Mouse (Mus musculus): Measurements from ENCODE around the gene Gm10300. TPM values are rescaled to one million over a fixed set of nuclear protein-coding genes. Genes with fewer than 3 reads are reported as not detected.

Gene Gm10300
- polyA plus RNA-seq, 1 experiment from 2014 or later: not detected

GRCm38 (mm10) chr4:132039521-132039920 lies 35.0 kb upstream of the Gm10300 start:
- Histone ChIP-seq H3K4me1 (replicated peaks) (peaks cover 65% of the 10 kb centered on the region), H3K4me2 (replicated peaks) (no peak overlapping the region)
- ATAC-seq: no peak

DNA sequence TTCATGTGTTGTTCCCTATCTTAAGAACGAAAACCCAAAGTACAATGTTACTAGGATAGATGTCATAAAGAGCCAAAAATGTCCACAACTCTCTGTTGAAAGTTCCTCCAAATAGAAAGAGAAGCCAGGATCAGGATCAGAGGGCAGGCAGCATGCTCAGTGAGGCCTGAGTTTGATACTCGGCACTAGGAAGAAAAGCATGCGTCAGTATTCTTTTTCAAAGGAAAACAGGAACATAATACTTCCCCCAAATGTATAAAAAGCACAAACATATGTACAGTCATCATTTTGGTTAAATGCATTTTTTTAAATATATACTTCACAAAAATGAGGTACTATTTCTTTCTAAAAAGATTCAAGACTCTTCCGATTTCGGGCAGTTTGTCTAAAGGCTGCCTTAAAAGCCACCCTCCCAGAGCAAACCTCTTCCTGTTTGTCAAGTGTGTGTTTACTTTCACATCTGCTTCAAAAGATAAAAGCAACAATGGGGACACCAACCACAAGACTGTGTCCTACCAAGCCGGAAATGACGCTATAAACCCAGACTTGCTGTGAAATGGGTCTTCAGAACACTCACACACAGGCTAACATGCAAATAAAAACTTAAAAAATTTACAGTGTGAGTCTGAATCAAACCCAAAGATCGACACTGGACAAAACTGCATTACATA lies 34.4 kb upstream of the Gm10300 start:
- H3K27me3 ChIP-seq: no peaks in the 10 kb centered on the region
- no peaks in the 10 kb centered on the region for H3K36me3 ChIP-seq
- H3K9ac ChIP-seq (replicated peaks): no peak overlapping the region
- peaks cover 68% of the 10 kb centered on the region for H3K4me1 ChIP-seq (replicated peaks)
- H3K4me2 ChIP-seq (replicated peaks): no peak overlapping the region
- WGBS: 90% methylated on average over 8 of the region's 8 CpGs
- H3K4me3 ChIP-seq (replicated peaks): no peak overlapping the region
- peak overlapping the region; percentile 45; the same call in 1 of the 2 replicates for H3K27ac ChIP-seq
- H3K9me3 ChIP-seq: no peaks in the 10 kb centered on the region
- ATAC-seq: no peak

More at GRCm38 (mm10) chr4:132039521-132039920, 35.0 kb upstream of the Gm10300 start:
- H3K4me3 ChIP-seq (replicated peaks): no peak overlapping the region
- WGBS: 97% methylated on average over 2 of the region's 2 CpGs
- no peak overlapping the region for H3K9ac ChIP-seq (replicated peaks)
- H3K27ac ChIP-seq: peak overlapping the region; percentile 31; the same call in 1 of the 2 replicates
- H3K36me3 ChIP-seq: no peaks in the 10 kb centered on the region
- H3K27me3 ChIP-seq: no peaks in the 10 kb centered on the region
- no peaks in the 10 kb centered on the region for H3K9me3 ChIP-seq

DNA sequence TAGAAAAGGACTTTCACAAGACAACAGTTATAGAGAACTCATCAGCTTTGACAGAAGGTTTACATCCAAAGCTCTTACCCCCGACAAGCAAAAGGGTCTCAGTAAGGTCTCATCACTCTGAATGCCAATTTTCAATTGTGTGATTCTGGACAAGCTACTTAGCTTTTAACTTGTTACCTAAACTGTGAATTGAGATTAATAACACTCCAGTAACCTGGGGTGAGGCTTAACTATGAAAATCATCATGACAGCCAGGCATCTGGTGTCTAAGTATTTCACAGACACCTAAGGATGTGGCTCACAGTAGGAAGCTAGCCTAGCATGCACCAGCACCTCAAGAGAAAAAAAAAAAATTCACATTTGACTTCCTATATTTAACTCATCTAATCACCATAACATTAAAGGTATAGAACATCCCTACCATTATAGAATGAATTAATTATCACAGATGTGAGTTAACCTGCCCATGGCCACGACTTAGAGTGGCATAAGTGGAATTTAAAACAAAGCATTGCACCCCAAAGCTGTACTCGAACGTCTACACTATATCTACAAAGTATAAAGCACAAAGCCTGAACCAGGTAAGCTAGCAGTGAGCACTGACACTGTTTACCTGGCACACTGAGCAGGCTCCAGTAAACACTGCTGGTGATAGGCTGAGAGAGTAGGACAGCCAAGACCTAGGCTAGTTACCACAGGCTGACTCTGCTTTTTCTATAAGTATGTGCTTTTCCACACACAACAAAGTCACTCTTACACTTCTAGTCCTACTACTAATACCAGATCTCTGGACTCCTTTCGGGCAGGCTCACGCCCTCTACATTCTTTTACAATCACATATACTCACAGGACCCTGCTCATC lies 32.8 kb upstream of the Gm10300 start:
- Histone ChIP-seq H3K4me2 (replicated peaks) (no peak overlapping the region), H3K4me1 (replicated peaks) (peaks cover 69% of the 10 kb centered on the region), H3K27me3 (no peaks in the 10 kb centered on the region), H3K4me3 (replicated peaks) (no peak overlapping the region), H3K27ac (peak overlapping the region; percentile 30; the same call in 1 of the 2 replicates), H3K36me3 (no peaks in the 10 kb centered on the region), H3K9me3 (no peaks in the 10 kb centered on the region), H3K9ac (replicated peaks) (no peak overlapping the region)
- no peak for ATAC-seq
- 77% methylated on average over 6 of the region's 6 CpGs for WGBS

DNA sequence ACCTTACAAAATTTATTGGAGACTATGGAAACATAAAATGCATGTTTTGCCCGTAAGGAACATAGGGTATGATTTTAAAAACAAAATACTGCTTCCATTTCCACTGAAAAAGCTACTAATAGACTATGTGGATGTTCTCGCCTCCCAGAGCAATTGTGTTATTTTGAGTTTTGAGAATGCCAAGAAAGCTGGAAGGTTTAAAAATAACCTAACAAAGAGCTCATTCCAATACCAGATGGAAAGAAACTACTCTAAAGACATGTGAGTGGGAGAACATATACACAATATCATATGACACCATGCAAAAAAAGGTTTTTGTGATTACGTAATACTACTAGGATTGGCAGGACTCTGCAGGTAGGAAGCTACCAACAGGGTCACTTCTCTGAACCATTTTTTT lies 30.8 kb upstream of the Gm10300 start:
- Histone ChIP-seq H3K27me3 (no peaks in the 10 kb centered on the region), H3K9me3 (no peaks in the 10 kb centered on the region), H3K9ac (replicated peaks) (no peak overlapping the region), H3K4me1 (replicated peaks) (peaks cover 62% of the 10 kb centered on the region), H3K4me3 (replicated peaks) (no peak overlapping the region), H3K4me2 (replicated peaks) (no peak overlapping the region), H3K36me3 (no peaks in the 10 kb centered on the region), H3K27ac (no peak overlapping the region)
- WGBS: 93% methylated on average over 3 of the region's 3 CpGs
- no peak for ATAC-seq

DNA sequence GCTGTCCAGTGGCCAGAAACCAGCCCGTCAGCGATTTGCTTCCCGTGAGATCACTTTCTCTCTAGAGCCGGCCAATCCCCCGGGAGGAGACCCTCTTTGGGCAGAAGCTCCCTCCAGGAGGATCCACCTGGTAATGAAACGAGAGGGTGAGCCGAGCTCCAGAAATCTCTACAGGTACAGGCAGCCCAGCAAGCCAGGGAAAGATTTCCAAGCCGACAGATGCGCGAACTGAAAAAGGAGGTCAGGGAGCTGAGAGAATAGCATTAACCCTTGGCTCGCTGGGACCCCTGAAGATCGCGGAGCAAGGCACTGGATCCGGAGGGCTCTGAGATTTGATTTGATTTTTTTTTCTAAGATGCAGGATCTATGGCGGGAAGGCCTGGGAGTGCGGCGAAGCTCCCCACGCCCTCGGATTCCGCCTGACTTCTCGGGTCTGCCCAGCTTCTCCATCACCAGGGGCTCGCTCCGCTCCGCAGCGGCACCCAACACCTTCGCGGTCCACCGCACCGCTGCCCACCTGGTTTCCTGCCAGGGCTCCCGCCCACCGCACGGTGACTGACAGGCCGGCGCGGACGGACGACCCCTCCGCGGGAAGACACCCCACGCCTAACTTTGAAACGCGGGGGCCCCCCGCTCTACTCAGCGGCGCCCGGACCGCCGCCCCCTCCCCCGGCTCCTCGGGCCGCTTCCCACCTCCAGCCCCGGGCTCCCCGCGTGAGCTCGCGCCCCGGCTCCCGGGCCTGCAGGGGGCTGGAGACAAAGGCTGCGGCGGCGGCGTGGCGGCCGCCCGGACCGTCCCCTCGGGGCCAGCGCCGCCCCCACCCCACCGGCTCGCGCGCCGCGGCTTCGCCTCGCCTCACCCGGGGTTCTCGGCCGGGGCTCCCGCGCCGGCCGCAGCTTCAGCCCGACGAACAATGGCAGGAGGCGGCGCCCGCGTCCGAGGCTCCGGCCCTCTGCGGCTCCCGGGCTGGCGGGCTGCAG lies 26.2 kb upstream of the Gm10300 start:
- ATAC-seq: peak; percentile 25
- no peaks in the 10 kb centered on the region for H3K27me3 ChIP-seq
- WGBS: under 1% methylated on average over 95 of the region's 95 CpGs

DNA sequence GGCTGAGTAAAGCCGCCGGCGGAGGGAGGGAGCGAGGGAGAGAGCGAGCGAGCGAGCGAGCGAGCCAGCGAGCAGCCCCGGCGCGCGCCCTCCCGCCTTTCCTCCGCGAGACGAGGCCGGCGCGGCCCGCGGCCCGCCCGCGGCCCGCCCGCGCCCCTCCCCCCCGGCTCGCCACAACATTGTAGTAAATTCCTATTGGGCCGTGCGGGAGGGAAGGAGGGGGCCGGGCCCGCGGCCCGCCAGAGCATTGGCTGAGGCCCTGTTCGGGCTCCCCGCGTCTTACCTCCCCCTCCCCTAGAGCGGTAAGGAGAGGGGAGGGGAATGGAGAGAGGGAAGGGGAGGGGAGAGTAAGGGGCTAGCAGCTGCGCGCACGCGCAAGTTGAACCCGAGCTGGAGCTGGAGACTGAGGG lies 25.5 kb upstream of the Gm10300 start:
- H3K36me3 ChIP-seq: no peaks in the 10 kb centered on the region
- no peaks in the 10 kb centered on the region for H3K27me3 ChIP-seq
- peak overlapping the region; percentile 93 for H3K4me3 ChIP-seq (replicated peaks)
- WGBS: under 1% methylated on average over 15 of the region's 46 CpGs
- H3K9ac ChIP-seq (replicated peaks): peak overlapping the region; percentile 99
- peak; percentile 99 for ATAC-seq
- peaks cover 56% of the 10 kb centered on the region for H3K4me1 ChIP-seq (replicated peaks)
- peak overlapping the region; percentile 99 for H3K27ac ChIP-seq
- no peaks in the 10 kb centered on the region for H3K9me3 ChIP-seq
- H3K4me2 ChIP-seq (replicated peaks): peak overlapping the region; percentile 86

More for the DNA sequence above, 26.2 kb upstream of the Gm10300 start:
- peak overlapping the region; percentile 99 for H3K9ac ChIP-seq (replicated peaks)
- H3K4me2 ChIP-seq (replicated peaks): peak overlapping the region; percentile 86
- H3K9me3 ChIP-seq: no peaks in the 10 kb centered on the region
- H3K4me3 ChIP-seq (replicated peaks): peak overlapping the region; percentile 93
- H3K36me3 ChIP-seq: no peaks in the 10 kb centered on the region
- H3K4me1 ChIP-seq (replicated peaks): peaks cover 60% of the 10 kb centered on the region
- peak overlapping the region; percentile 99 for H3K27ac ChIP-seq

- Histone ChIP-seq H3K4me2 (replicated peaks) (peak overlapping the region; percentile 47), H3K36me3 (no peaks in the 10 kb centered on the region), H3K4me3 (replicated peaks) (peak overlapping the region; percentile 93), H3K9me3 (no peaks in the 10 kb centered on the region), H3K4me1 (replicated peaks) (peaks cover 50% of the 10 kb centered on the region), H3K27ac (0 out of 2 replicates have a peak overlapping the region, but pooled peaks have one; percentile 9), H3K27me3 (no peaks in the 10 kb centered on the region), H3K9ac (replicated peaks) (peak overlapping the region; percentile 42)
- no peak for ATAC-seq
- 6% methylated on average over 15 of the region's 15 CpGs for WGBS
Measured at GRCm38 (mm10) chr4:132049549-132050200, 24.8 kb upstream of the Gm10300 start.

- Histone ChIP-seq H3K27ac (peak overlapping the region; percentile 48; the same call in 1 of the 2 replicates), H3K9ac (replicated peaks) (no peak overlapping the region), H3K36me3 (no peaks in the 10 kb centered on the region), H3K4me2 (replicated peaks) (no peak overlapping the region), H3K4me3 (replicated peaks) (no peak overlapping the region), H3K9me3 (no peaks in the 10 kb centered on the region), H3K27me3 (no peaks in the 10 kb centered on the region), H3K4me1 (replicated peaks) (peaks cover 36% of the 10 kb centered on the region)
- WGBS: 50% methylated on average over 10 of the region's 10 CpGs
- peak; percentile 28; the same call in 1 of the 2 replicates for ATAC-seq
Measured at GRCm38 (mm10) chr4:132051321-132052275, 22.9 kb upstream of the Gm10300 start.

GRCm38 (mm10) chr4:132057311-132057710 lies 17.2 kb upstream of the Gm10300 start:
- no peak overlapping the region for H3K9ac ChIP-seq (replicated peaks)
- ATAC-seq: no peak
- no peak overlapping the region for H3K4me3 ChIP-seq (replicated peaks)
- H3K36me3 ChIP-seq: no peaks in the 10 kb centered on the region
- H3K27me3 ChIP-seq: no peaks in the 10 kb centered on the region
- H3K4me1 ChIP-seq (replicated peaks): no peaks in the 10 kb centered on the region
- H3K27ac ChIP-seq: no peak overlapping the region
- no peak overlapping the region for H3K4me2 ChIP-seq (replicated peaks)
- H3K9me3 ChIP-seq: no peaks in the 10 kb centered on the region

DNA sequence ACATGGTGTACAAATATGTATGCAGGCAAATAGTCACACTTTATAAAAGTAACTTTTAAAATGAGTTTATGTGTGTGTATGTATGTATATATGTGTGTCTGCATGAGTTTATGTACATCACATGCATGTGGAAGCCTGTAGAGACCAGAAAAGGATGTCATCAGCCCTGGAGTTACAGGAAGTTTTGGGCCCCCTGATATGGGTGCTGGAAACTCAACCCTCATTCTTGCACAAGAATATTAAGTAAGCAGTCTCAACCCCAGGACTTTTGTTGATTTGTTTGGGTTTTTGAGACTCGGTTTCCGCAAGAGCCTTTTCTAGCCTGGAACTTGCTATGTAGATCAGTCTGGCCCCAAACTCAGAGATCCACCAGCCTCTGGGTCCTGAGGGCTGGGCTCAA lies 15.0 kb upstream of the Gm10300 start:
- Histone ChIP-seq H3K4me3 (replicated peaks) (no peak overlapping the region), H3K4me2 (replicated peaks) (no peak overlapping the region), H3K9ac (replicated peaks) (no peak overlapping the region), H3K27ac (no peak overlapping the region), H3K9me3 (no peaks in the 10 kb centered on the region), H3K27me3 (no peaks in the 10 kb centered on the region), H3K36me3 (no peaks in the 10 kb centered on the region), H3K4me1 (replicated peaks) (no peaks in the 10 kb centered on the region)
- 96% methylated on average over 2 of the region's 2 CpGs for whole genome bisulfite sequencing
- no peak for ATAC-seq
